Mouse (Mus musculus): Measurements from ENCODE around the gene Zfp697. TPM values are rescaled to one million over a fixed set of nuclear protein-coding genes. Genes with fewer than 3 reads are reported as not detected.
"Not testable (repeated sequence)": the region's sequence is repeated elsewhere in the genome, so short reads cannot be mapped to it uniquely, and the experiment has no call there.

The Zfp697 gene
- polyA plus RNA-seq, 1 experiment: 20.6 TPM

GRCm38 (mm10) chr3:98682401-98682800, 300.1 kb downstream of the Zfp697 start:
- no peak overlapping the region for H3K27ac ChIP-seq (ENCODE audit: insufficient read depth, low read length)
- no peaks in the 10 kb centered on the region for H3K4me1 ChIP-seq (ENCODE audit: control insufficient read depth, insufficient read depth, low read length)
- no peak overlapping the region for H3K4me3 ChIP-seq (ENCODE audit: insufficient read depth, low read length)
- TF ChIP-seq POLR2A (IDR thresholded peaks at IDR 0.05; ENCODE audit: extremely low read depth, insufficient read depth, low read length) (no peak), CTCF (IDR thresholded peaks at IDR 0.05; ENCODE audit: extremely low read depth, insufficient read depth, low read length) (no peak)

DNA sequence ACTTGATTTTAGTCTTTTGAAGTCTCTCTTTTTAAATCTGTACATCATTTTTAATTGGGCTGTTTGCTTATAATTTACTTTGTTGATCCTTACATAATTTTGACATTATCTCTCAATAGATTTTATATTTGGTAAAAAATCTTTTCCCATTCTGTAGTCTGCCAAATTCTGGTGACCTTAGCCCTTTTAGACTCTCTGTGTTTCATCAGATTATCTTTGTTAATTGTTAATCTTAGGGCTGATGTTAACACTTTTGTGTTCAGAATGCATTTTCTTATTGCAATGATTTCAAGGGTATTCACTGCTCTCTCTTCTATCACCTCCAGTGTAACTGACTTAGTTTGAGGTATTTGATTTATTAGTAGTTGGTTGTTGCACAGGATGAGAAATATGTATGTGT, 338.5 kb downstream of the Zfp697 start:
- Histone ChIP-seq H3K27ac (ENCODE audit: insufficient read depth, low read length) (no peak overlapping the region), H3K4me1 (ENCODE audit: control insufficient read depth, insufficient read depth, low read length) (no peaks in the 10 kb centered on the region), H3K4me3 (ENCODE audit: insufficient read depth, low read length) (no peak overlapping the region)
- no peak for TF ChIP-seq CTCF (IDR thresholded peaks at IDR 0.05; ENCODE audit: extremely low read depth, insufficient read depth, low read length)
- TF ChIP-seq POLR2A (IDR thresholded peaks at IDR 0.05; ENCODE audit: extremely low read depth, insufficient read depth, low read length): no peak

DNA sequence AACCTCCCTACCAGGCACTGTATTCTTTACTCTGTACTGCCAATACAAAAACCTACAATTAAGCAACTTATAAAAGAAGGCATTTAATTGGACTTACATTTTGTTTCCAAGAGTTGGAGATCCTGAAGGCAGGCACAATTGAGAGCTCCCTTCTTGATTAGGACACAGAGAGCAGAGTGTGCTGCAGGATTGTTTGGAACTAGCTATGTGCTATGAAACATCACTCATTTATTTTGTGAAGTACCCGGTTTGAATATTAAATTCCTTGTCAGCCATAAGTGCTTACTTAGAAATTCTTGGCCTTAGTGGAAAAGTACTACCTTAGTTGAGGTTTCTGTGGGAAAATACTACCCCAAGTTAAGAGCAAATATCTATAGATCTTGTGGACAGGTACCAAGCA, 342.1 kb downstream of the Zfp697 start, which contains the start of gene Hsd3b2:
TSS of gene Hsd3b2 (minus strand) at position 168 of the 400 bp plus-strand sequence.
- TF ChIP-seq POLR2A (IDR thresholded peaks at IDR 0.05; ENCODE audit: extremely low read depth, insufficient read depth, low read length): no peak
- no peak for TF ChIP-seq CTCF (IDR thresholded peaks at IDR 0.05; ENCODE audit: extremely low read depth, insufficient read depth, low read length)
- no peak within 1 kb of the TSS for H3K27ac ChIP-seq (ENCODE audit: insufficient read depth, low read length)
- no peaks in the 10 kb centered on the region for H3K4me1 ChIP-seq (ENCODE audit: control insufficient read depth, insufficient read depth, low read length)

DNA sequence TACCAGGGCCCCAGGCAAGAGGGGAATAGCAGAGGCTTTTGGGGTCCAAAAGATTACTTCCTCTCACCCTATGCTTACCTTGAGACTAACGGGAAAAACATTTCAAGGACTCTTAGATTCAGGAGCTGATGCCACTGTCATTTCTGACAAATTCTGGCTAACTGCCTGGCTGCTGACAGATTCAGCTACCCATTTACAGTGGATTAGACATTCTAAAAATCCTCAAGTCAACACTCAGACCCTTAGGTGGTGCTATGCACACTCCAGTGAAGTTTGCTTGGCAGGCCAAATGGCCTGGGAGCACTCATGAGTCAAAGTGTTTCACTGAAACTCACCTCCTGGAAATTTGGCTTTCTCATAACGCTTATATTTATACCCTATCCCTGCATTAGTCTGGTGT, 344.0 kb downstream of the Zfp697 start:
- Histone ChIP-seq H3K4me1 (ENCODE audit: control insufficient read depth, insufficient read depth, low read length) (no peaks in the 10 kb centered on the region), H3K27ac (ENCODE audit: insufficient read depth, low read length) (no peak overlapping the region), H3K4me3 (ENCODE audit: insufficient read depth, low read length) (no peak overlapping the region)
- TF ChIP-seq POLR2A (IDR thresholded peaks at IDR 0.05; ENCODE audit: extremely low read depth, insufficient read depth, low read length): no peak
- no peak for TF ChIP-seq CTCF (IDR thresholded peaks at IDR 0.05; ENCODE audit: extremely low read depth, insufficient read depth, low read length)

More for the DNA sequence above, 342.1 kb downstream of the Zfp697 start, which contains the start of gene Hsd3b2:
- H3K4me3 ChIP-seq (ENCODE audit: insufficient read depth, low read length): no peak within 1 kb of the TSS

DNA sequence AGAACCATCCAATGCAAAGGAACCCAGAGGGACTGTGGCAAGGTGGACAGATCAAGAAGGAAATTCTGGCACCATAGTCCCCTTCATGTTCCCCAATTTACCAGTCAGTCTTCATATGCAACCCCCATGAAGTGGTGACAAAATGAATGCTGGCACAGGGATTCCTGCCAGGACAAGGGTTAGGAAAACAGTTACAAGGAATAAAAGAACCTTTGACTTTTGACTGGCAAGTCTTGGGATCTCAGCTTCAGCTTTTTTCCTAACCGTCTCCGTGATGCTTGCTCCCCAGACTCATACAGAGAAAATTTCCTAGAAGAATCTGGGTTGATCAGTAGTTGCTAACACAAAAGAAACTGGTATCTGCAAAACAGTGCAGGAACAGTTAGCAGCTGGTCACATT, 351.5 kb downstream of the Zfp697 start:
- no peak overlapping the region for H3K27ac ChIP-seq (ENCODE audit: insufficient read depth, low read length)
- no peaks in the 10 kb centered on the region for H3K4me1 ChIP-seq (ENCODE audit: control insufficient read depth, insufficient read depth, low read length)
- H3K4me3 ChIP-seq (ENCODE audit: insufficient read depth, low read length): no peak overlapping the region
- no peak for TF ChIP-seq POLR2A (IDR thresholded peaks at IDR 0.05; ENCODE audit: extremely low read depth, insufficient read depth, low read length)
- TF ChIP-seq CTCF (IDR thresholded peaks at IDR 0.05; ENCODE audit: extremely low read depth, insufficient read depth, low read length): no peak

DNA sequence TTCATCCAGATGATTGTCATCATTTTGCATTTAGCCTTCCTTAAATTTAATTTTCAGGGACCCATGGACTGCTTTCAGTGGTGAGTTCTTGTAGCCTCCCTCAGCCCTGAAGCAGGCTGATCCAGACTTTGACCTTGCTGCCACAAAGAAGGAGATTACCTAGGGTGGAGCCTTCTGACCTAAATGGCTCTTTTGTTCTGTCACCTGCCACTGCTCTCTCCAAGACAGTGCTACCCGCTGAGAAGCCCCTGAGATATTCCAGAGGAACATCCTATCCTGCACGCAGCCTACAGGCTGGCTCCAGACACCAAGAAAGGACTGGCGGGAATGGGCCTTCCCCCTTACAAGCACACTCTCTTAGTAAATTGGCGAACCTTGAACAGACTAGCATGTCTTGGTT, 352.1 kb downstream of the Zfp697 start:
- no peak overlapping the region for H3K27ac ChIP-seq (ENCODE audit: insufficient read depth, low read length)
- H3K4me3 ChIP-seq (ENCODE audit: insufficient read depth, low read length): no peak overlapping the region
- TF ChIP-seq CTCF (IDR thresholded peaks at IDR 0.05; ENCODE audit: extremely low read depth, insufficient read depth, low read length) (no peak), POLR2A (IDR thresholded peaks at IDR 0.05; ENCODE audit: extremely low read depth, insufficient read depth, low read length) (no peak)
- no peaks in the 10 kb centered on the region for H3K4me1 ChIP-seq (ENCODE audit: control insufficient read depth, insufficient read depth, low read length)

DNA sequence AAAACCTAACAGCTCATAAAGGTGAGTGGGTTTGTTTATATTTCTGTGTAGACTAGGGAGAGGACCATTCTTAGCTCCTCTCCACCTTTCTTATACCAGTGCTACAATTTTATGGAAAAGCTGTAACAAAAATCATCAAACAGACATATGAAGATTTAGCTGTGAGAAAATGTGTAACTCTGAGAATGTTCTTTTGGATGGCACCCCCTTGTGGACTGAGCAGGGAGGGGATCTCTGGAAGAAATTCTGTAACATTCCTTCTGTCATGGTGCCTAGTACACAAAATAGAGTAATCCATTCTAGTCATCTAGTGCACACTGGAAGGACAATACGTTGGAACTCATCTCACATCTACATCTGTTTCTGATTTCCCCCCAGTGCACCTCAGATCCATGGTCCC, 358.8 kb downstream of the Zfp697 start:
- H3K4me1 ChIP-seq (ENCODE audit: control insufficient read depth, insufficient read depth, low read length); H3K27ac ChIP-seq (ENCODE audit: insufficient read depth, low read length); H3K4me3 ChIP-seq (ENCODE audit: insufficient read depth, low read length): not testable (repeated sequence)

DNA sequence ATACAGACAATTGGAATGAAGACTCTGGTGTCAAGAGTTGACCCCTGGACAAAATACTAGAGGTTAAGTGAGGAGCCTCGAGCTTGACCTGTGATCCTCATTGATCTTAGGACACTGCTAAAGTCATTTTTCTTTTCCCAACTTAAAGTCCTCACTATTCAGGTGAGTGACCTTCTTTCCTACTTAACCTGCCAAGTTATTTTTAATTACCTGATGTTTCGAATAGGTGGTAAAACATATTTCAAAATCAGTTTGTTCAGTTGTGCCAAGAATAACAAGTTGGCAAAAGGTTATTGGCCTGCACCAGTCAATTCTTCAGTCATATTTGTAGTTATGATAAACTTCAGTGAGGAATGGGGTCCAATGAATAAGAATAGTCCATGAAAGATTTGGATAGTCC, 369.9 kb downstream of the Zfp697 start:
- TF ChIP-seq CTCF (IDR thresholded peaks at IDR 0.05; ENCODE audit: extremely low read depth, insufficient read depth, low read length) (no peak), POLR2A (IDR thresholded peaks at IDR 0.05; ENCODE audit: extremely low read depth, insufficient read depth, low read length) (no peak)
- Histone ChIP-seq H3K4me1 (ENCODE audit: control insufficient read depth, insufficient read depth, low read length) (no peaks in the 10 kb centered on the region), H3K4me3 (ENCODE audit: insufficient read depth, low read length) (no peak overlapping the region), H3K27ac (ENCODE audit: insufficient read depth, low read length) (no peak overlapping the region)

DNA sequence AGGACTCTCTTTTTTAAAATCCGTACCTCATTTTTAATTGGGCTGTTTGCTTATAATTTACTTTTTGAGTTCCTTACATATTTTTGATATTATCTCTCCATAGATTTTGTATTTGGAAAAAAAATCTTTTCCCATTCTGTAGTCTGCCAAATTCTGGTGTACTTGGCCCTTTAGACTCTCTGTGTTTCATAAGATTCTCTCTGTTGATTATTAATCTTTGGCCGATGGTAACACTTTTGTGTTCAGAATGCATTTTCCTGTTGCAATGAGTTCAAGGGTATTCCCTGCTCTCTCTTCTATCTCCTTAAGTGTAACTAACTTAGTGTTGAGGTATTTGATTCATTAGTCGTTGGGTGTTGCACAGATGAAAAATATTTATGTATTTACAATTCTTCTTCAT, 374.6 kb downstream of the Zfp697 start:
- no peak overlapping the region for H3K27ac ChIP-seq (ENCODE audit: insufficient read depth, low read length)
- TF ChIP-seq CTCF (IDR thresholded peaks at IDR 0.05; ENCODE audit: extremely low read depth, insufficient read depth, low read length): no peak
- no peak for TF ChIP-seq POLR2A (IDR thresholded peaks at IDR 0.05; ENCODE audit: extremely low read depth, insufficient read depth, low read length)
- no peak overlapping the region for H3K4me3 ChIP-seq (ENCODE audit: insufficient read depth, low read length)
- no peaks in the 10 kb centered on the region; the same call in 1 of the 2 replicates for H3K4me1 ChIP-seq (ENCODE audit: control insufficient read depth, insufficient read depth, low read length)

- Histone ChIP-seq H3K27ac (ENCODE audit: insufficient read depth, low read length) (no peak overlapping the region), H3K4me1 (ENCODE audit: control insufficient read depth, insufficient read depth, low read length) (no peaks in the 10 kb centered on the region; the same call in 1 of the 2 replicates), H3K4me3 (ENCODE audit: insufficient read depth, low read length) (no peak overlapping the region)
- TF ChIP-seq POLR2A (IDR thresholded peaks at IDR 0.05; ENCODE audit: extremely low read depth, insufficient read depth, low read length) (no peak), CTCF (IDR thresholded peaks at IDR 0.05; ENCODE audit: extremely low read depth, insufficient read depth, low read length) (no peak)
Observed at GRCm38 (mm10) chr3:98764155-98764554, 381.9 kb downstream of the Zfp697 start.

DNA sequence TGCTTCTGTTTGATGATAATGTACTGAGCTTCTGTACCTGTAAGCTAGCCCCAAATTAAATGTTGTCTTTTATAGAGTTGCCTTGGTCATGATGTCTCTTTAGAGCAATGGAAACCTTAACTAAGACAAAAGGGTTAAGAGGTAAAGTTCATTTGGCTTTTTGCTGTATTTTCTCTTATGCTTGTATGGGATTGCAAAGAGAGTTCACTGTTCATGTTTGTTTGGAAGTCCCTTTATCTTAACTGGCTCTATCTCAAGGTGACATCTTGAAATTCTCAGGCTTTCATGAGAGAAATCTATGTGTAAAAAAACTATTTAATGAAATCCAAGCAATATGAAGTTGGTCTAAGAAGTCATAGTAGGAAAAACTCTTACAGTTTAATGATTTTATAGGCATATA, 398.7 kb downstream of the Zfp697 start:
- no peak overlapping the region for H3K4me3 ChIP-seq (ENCODE audit: insufficient read depth, low read length)
- TF ChIP-seq POLR2A (IDR thresholded peaks at IDR 0.05; ENCODE audit: extremely low read depth, insufficient read depth, low read length) (no peak), CTCF (IDR thresholded peaks at IDR 0.05; ENCODE audit: extremely low read depth, insufficient read depth, low read length) (no peak)
- no peak overlapping the region for H3K27ac ChIP-seq (ENCODE audit: insufficient read depth, low read length)
- H3K4me1 ChIP-seq (ENCODE audit: control insufficient read depth, insufficient read depth, low read length): no peaks in the 10 kb centered on the region
